Mouse (Mus musculus) mammary gland, adult 2 months (tissue): Measurements from ENCODE around the gene Mmp20. TPM values are rescaled to one million over a fixed set of nuclear protein-coding genes. Genes with fewer than 3 reads are reported as not detected.

Experiments
- polyA plus RNA-seq: library from polyadenylated mRNA; depleted of rRNA; stranded (reverse); fragments of >200 nt; gene quantifications from 2 replicates; pipeline ENCODE4 v1.2.3, GENCODE M21; 2012; ENCODE audit warnings: low replicate concordance; rRNA removed

Gene Mmp20
- polyA plus RNA-seq, result not detected in 2 replicates

DNA sequence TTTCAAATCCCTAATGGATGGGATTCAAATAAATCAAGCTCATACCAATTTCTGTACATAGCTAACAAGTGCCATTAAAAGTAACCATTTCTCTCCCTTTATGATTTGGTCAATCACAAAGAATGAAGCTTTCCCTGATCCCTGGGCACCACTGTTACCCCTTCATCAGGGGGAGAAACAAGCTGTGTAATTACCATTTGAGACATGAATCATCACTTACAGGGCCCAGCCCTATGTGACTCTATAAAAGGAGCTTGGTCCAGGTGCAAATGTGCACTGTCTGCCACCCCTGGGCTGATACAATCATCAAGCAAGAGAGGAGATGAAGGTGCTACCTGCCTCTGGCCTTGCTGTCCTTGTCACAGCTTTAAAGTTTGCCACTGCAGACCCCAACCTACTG, at the start of gene Mmp20:
Gene Mmp20, plus strand, starts transcription at position 301 of the 400 bp plus-strand sequence.

GRCm38 (mm10) chr9:7691790-7692189, 63.8 kb downstream of the Mmp20 start, which contains the start of gene Mmp7:
Gene Mmp7 (plus strand): TSS chr9:7692090.

Other genes starting within 250 kb of the Mmp20 start
- not detected in 2 replicates for gene Mmp1b, start 240.2 kb upstream of the Mmp20 start, polyA plus RNA-seq
- 28.5 and 75.5 TPM in 2 replicates for gene Mmp3, start 182.4 kb upstream of the Mmp20 start, polyA plus RNA-seq
- gene Mmp10, start 125.9 kb upstream of the Mmp20 start, polyA plus RNA-seq, result not detected in 2 replicates
- 0.10 and 0.43 TPM in 2 replicates for gene Mmp8, start 69.8 kb upstream of the Mmp20 start, polyA plus RNA-seq
- gene Mmp27, start 56.8 kb upstream of the Mmp20 start, polyA plus RNA-seq, result 0.70 and 2.3 TPM in 2 replicates
- gene Mmp7, start 63.9 kb downstream of the Mmp20 start, polyA plus RNA-seq, result 0.12 and 0.26 TPM in 2 replicates
- 149 TPM in 2 replicates for gene Tmem123, start 135.8 kb downstream of the Mmp20 start, polyA plus RNA-seq
- gene Birc2, start 208.8 kb downstream of the Mmp20 start, polyA plus RNA-seq, result 14.3 and 22.6 TPM in 2 replicates
- 22.4 and 36.1 TPM in 2 replicates for gene Birc3, start 245.0 kb downstream of the Mmp20 start, polyA plus RNA-seq